Mouse (Mus musculus) intestine, embryonic 15.5 days (tissue): ENCODE data around the gene Matk. TPM values are rescaled to one million over a fixed set of nuclear protein-coding genes. Genes with fewer than 3 reads are reported as not detected.
A peak's percentile ranks its signal among the peaks of the same experiment; 100 is the strongest.
"Not testable (repeated sequence)": the region's sequence is repeated elsewhere in the genome, so short reads cannot be mapped to it uniquely, and the experiment has no call there.

Experiments used
- ATAC-seq: fragments of 200-750 bp; cut with Nextera tagmentation; 2 replicates; pipeline ENCODE4 v1.8.0; 2017; ENCODE audit warnings: moderate TSS enrichment, moderate library complexity
- H3K27ac ChIP-seq: fragments of 300-500 bp; sonication (generic); 2 replicates; pipeline ENCODE4 v1.5.1; 2015; ENCODE audit warnings: mild to moderate bottlenecking, inconsistent platforms
- H3K27me3 ChIP-seq: fragments of 300-500 bp; sonication (generic); replicated peaks from 2 replicates; pipeline ENCODE4 v1.6.1; 2015; ENCODE audit warnings: inconsistent platforms
- H3K36me3 ChIP-seq: fragments of 300-500 bp; sonication (generic); 2 replicates; pipeline ENCODE4 v1.6.1; 2015; ENCODE audit warnings: inconsistent platforms
- H3K4me1 ChIP-seq: fragments of 300-500 bp; sonication (generic); replicated peaks from 2 replicates; pipeline ENCODE4 v1.6.1; 2015; ENCODE audit warnings: inconsistent platforms
- H3K4me2 ChIP-seq: fragments of 300-500 bp; sonication (generic); replicated peaks from 2 replicates; pipeline ENCODE4 v1.6.1; 2015; ENCODE audit warnings: mild to moderate bottlenecking, inconsistent platforms
- H3K4me3 ChIP-seq: fragments of 300-500 bp; sonication (generic); replicated peaks from 2 replicates; pipeline ENCODE4 v1.5.1; 2015; ENCODE audit warnings: inconsistent platforms
- H3K9ac ChIP-seq: fragments of 300-500 bp; sonication (generic); 2 replicates; pipeline ENCODE4 v1.6.1; 2015; ENCODE audit warnings: inconsistent platforms
- H3K9me3 ChIP-seq: fragments of 300-500 bp; sonication (generic); 2 replicates; pipeline ENCODE4 v1.6.1; 2016; ENCODE audit warnings: inconsistent platforms
- WGBS: fragments of 180-500 bp; shearing (Covaris S2); methylation state at CpG from one replicate; pipeline ENCODE4 v1.1.7; 2015; 5-methylcytosine and 5-hydroxymethylcytosine counted together
- polyA plus RNA-seq: library from polyadenylated mRNA; unstranded; fragments of >200 nt; fragmentation: Nextera tagmentation; extraction: Ambion mirVana; gene quantifications from 2 replicates; pipeline ENCODE4 v1.2.1, GENCODE M21; 2015

The Matk gene
- 2.2 and 2.4 TPM in 2 replicates for polyA plus RNA-seq

GRCm38 (mm10) chr10:81252424-81253419, at the start of gene Matk:
TSS of gene Matk (plus strand) at chr10:81252935.
- Histone ChIP-seq H3K9me3 (no peaks in the 10 kb centered on the region), H3K27me3 (peaks cover 57% of the 10 kb centered on the region), H3K9ac (peak within 1 kb of the TSS; percentile 30; the same call in 1 of the 2 replicates), H3K36me3 (no peaks in the 10 kb centered on the region), H3K4me1 (peaks cover 19% of the 10 kb centered on the region), H3K4me3 (no peak within 1 kb of the TSS), H3K27ac (no peak within 1 kb of the TSS), H3K4me2 (peak within 1 kb of the TSS; percentile 44)
- WGBS, result 10% methylated on average over 44 of the region's 44 CpGs
- ATAC-seq, result 0 out of 2 replicates have a peak, but pooled peaks have one; percentile 36

- ATAC-seq, result peak; percentile 91
- WGBS, result 60% methylated on average over 8 of the region's 8 CpGs
- no peak overlapping the region for H3K9ac ChIP-seq
- no peak overlapping the region for H3K4me3 ChIP-seq
- no peaks in the 10 kb centered on the region for H3K36me3 ChIP-seq
- no peaks in the 10 kb centered on the region for H3K9me3 ChIP-seq
- no peaks in the 10 kb centered on the region for H3K27me3 ChIP-seq
- no peaks in the 10 kb centered on the region for H3K4me1 ChIP-seq
- H3K27ac ChIP-seq, result peak overlapping the region; percentile 11; the same call in 1 of the 2 replicates
- no peak overlapping the region for H3K4me2 ChIP-seq
Observed at GRCm38 (mm10) chr10:81202978-81203720, 49.6 kb upstream of the Matk start.

- no peak; the same call in 1 of the 2 replicates for ATAC-seq
- no peaks in the 10 kb centered on the region for H3K4me1 ChIP-seq
- H3K4me2 ChIP-seq, result no peak overlapping the region
- H3K9ac ChIP-seq, result no peak overlapping the region
- H3K27ac ChIP-seq, result no peak overlapping the region
- H3K36me3 ChIP-seq, result no peaks in the 10 kb centered on the region
- H3K9me3 ChIP-seq, result no peaks in the 10 kb centered on the region
- no peaks in the 10 kb centered on the region for H3K27me3 ChIP-seq
- no peak overlapping the region for H3K4me3 ChIP-seq
- 72% methylated on average over 4 of the region's 4 CpGs for WGBS
Observed at GRCm38 (mm10) chr10:81204137-81204536, 48.6 kb upstream of the Matk start.

- H3K27ac ChIP-seq, result no peak overlapping the region
- H3K36me3 ChIP-seq, result no peaks in the 10 kb centered on the region
- no peaks in the 10 kb centered on the region for H3K27me3 ChIP-seq
- no peak overlapping the region for H3K9ac ChIP-seq
- 0 out of 2 replicates have a peak, but pooled peaks cover 5% of the 10 kb centered on the region for H3K9me3 ChIP-seq
- no peak overlapping the region for H3K4me2 ChIP-seq
- ATAC-seq, result no peak
- no peaks in the 10 kb centered on the region for H3K4me1 ChIP-seq
- no peak overlapping the region for H3K4me3 ChIP-seq
- 97% methylated on average over 5 of the region's 5 CpGs for WGBS
Observed at GRCm38 (mm10) chr10:81210154-81210553, 42.6 kb upstream of the Matk start.

GRCm38 (mm10) chr10:81216260-81216659, 36.5 kb upstream of the Matk start:
- H3K4me2 ChIP-seq, result no peak overlapping the region
- WGBS, result 88% methylated on average over 6 of the region's 6 CpGs
- H3K9ac ChIP-seq, result no peak overlapping the region
- no peaks in the 10 kb centered on the region for H3K36me3 ChIP-seq
- no peaks in the 10 kb centered on the region for H3K9me3 ChIP-seq
- no peak for ATAC-seq
- no peaks in the 10 kb centered on the region for H3K27me3 ChIP-seq
- no peak overlapping the region for H3K27ac ChIP-seq
- H3K4me1 ChIP-seq, result no peaks in the 10 kb centered on the region; the same call in 1 of the 2 replicates
- H3K4me3 ChIP-seq, result no peak overlapping the region

GRCm38 (mm10) chr10:81216810-81217209, 35.9 kb upstream of the Matk start:
- Histone ChIP-seq H3K4me2 (no peak overlapping the region), H3K4me3 (no peak overlapping the region), H3K4me1 (peaks cover 4% of the 10 kb centered on the region), H3K9ac (no peak overlapping the region), H3K36me3 (no peaks in the 10 kb centered on the region), H3K27ac (no peak overlapping the region), H3K27me3 (no peaks in the 10 kb centered on the region), H3K9me3 (no peaks in the 10 kb centered on the region)
- ATAC-seq, result no peak
- 82% methylated on average over 6 of the region's 6 CpGs for WGBS

- not testable (repeated sequence) for ATAC-seq, H3K9ac ChIP-seq, H3K4me1 ChIP-seq, H3K36me3 ChIP-seq, H3K4me2 ChIP-seq, H3K27me3 ChIP-seq, H3K9me3 ChIP-seq, H3K4me3 ChIP-seq, H3K27ac ChIP-seq
- WGBS, result 14% methylated on average over 1 of the region's 1 CpGs
Observed at GRCm38 (mm10) chr10:81217267-81217666, 35.5 kb upstream of the Matk start.

- Histone ChIP-seq H3K9me3 (no peaks in the 10 kb centered on the region), H3K9ac (no peak overlapping the region), H3K27me3 (no peaks in the 10 kb centered on the region), H3K4me1 (peaks cover 7% of the 10 kb centered on the region), H3K36me3 (no peaks in the 10 kb centered on the region), H3K27ac (no peak overlapping the region), H3K4me3 (no peak overlapping the region), H3K4me2 (no peak overlapping the region)
- 32% methylated on average over 7 of the region's 7 CpGs for WGBS
- ATAC-seq, result peak; percentile 68
Observed at GRCm38 (mm10) chr10:81217964-81218363, 34.8 kb upstream of the Matk start.

- H3K9me3 ChIP-seq, result no peaks in the 10 kb centered on the region
- H3K9ac ChIP-seq, result no peak overlapping the region
- H3K4me1 ChIP-seq, result peaks cover 7% of the 10 kb centered on the region
- H3K27ac ChIP-seq, result peak overlapping the region; percentile 51; the same call in 1 of the 2 replicates
- 74% methylated on average over 5 of the region's 5 CpGs for WGBS
- H3K27me3 ChIP-seq, result no peaks in the 10 kb centered on the region
- no peak overlapping the region for H3K4me3 ChIP-seq
- no peaks in the 10 kb centered on the region for H3K36me3 ChIP-seq
- H3K4me2 ChIP-seq, result no peak overlapping the region; the same call in 1 of the 2 replicates
- peak; percentile 88 for ATAC-seq
Observed at GRCm38 (mm10) chr10:81221402-81222015, 31.2 kb upstream of the Matk start.

GRCm38 (mm10) chr10:81223731-81224130, 29.0 kb upstream of the Matk start:
- not testable (repeated sequence) for H3K4me1 ChIP-seq, H3K27me3 ChIP-seq, H3K27ac ChIP-seq, H3K9me3 ChIP-seq, H3K4me2 ChIP-seq, H3K4me3 ChIP-seq, H3K9ac ChIP-seq, H3K36me3 ChIP-seq, ATAC-seq
- WGBS, result 64% methylated on average over 2 of the region's 2 CpGs

- H3K9me3 ChIP-seq, result no peaks in the 10 kb centered on the region
- peak overlapping the region; percentile 5; the same call in 1 of the 2 replicates for H3K9ac ChIP-seq
- ATAC-seq, result no peak
- peaks cover 22% of the 10 kb centered on the region for H3K4me1 ChIP-seq
- peaks cover 31% of the 10 kb centered on the region for H3K27me3 ChIP-seq
- H3K4me2 ChIP-seq, result peak overlapping the region; percentile 14
- H3K4me3 ChIP-seq, result peak overlapping the region; percentile 19
- WGBS, result 18% methylated on average over 20 of the region's 20 CpGs
- no peak overlapping the region for H3K27ac ChIP-seq
- no peaks in the 10 kb centered on the region for H3K36me3 ChIP-seq
Observed at GRCm38 (mm10) chr10:81229735-81230437, 22.8 kb upstream of the Matk start.
